Mouse (Mus musculus) adrenal gland, adult 18-20 months (tissue): ENCODE measurements around the gene Rbms1. TPM values are rescaled to one million over a fixed set of nuclear protein-coding genes. Genes with fewer than 3 reads are reported as not detected.

Source experiments
- DNase-seq, 2 experiments: peaks; one replicate each; pipeline ENCODE4 v3.0.0; 2021 to 2022; ENCODE audit warnings: low spot score in 2 of 2
- total RNA-seq, 2 experiments: library from RNA; stranded (reverse); gene quantifications; 1 replicate in 1 of 2; 2 replicates in 1 of 2; pipeline ENCODE4 v1.2.3; 2021

The Rbms1 gene
- total RNA-seq, 2 experiments from 2014 or later = 43.4 to 51.9 TPM

DNA sequence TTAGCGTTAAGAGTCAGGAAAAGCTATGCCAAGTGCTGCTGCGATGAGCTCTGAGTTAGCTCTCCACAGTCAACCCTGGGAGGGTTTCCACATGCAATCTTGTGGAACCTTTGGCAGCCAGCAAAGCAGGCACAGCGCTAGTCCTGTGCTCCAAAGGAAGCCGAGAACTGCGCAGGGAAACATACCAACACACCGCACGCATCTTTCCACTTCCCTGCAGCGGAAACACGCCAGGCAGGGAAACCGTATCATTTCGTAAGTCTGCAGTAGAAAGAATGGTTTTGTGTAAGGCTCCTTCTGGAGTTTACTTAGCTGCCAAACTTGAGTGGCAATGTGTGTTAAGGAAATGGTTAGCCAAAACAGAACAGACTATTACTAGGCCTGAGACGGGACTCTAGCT, 150.0 kb downstream of the Rbms1 start:
- DNase-seq = no peak

GRCm38 (mm10) chr2:60810617-60811016, 152.4 kb downstream of the Rbms1 start:
- DNase-seq = peak in 1 of 2 experiments; percentile 34

GRCm38 (mm10) chr2:60809441-60809921, 153.5 kb downstream of the Rbms1 start:
- no peak for DNase-seq

- no peak for DNase-seq
These were observed 154.2 kb downstream of the Rbms1 start for GRCm38 (mm10) chr2:60808822-60809221.

DNA sequence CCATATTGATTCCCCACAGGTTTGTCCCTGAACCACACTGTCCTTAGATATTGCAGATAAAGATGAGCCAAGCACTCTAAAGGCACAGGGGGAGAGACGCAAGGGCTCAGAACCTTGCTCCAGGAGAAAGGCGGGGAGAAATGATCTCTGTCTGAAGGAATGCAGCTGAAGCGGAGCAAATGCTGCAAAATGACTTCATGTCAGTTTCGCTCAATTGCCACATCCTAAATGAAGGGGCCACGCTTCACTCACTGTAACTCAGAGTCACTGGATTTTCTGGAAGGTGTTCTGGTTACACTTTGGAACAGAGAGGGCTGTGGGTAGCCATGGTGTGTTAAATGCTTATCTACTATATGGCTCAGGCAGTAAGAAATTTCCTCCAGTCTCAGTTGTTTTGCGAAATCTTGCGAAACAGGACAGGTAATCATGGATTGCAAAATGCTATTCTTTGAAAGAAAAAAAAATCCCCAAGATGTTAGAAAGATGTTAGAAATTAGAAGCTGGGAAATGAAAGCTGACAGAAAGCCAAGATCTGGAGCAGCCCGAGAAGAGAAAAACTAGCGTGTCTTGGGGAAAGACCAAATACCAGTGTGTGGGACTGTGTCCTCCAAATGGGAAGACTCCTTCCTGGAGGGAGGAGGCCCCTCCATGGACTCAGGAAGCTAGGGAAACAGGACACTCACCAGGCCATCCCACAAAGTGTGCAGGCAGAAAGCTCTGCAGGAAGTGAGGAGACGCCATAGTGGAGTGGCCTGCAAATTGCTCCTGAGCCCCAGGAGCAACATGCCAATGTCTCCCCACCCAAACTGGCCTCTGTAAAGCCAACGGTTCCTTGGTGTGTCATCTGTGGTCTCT, 155.4 kb downstream of the Rbms1 start:
- no peak for DNase-seq

DNA sequence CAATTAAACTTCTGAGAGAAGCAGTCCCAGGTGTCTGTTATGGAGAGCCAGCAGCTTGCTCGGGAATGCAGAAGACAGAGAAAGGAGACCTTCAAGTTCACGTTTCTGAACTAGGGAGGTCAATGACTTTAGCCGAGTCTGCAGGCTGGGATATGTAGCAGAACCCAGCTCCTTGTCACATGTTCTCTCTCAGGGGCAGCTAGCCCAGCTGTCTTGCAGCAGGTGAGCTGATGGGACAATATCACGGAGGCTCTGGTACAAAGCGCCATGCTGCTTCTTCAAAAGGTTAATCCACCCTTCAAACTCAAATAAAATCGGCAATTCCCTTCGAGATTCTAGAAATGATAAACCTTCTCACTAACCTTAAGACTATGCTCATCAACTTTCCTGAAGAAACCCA, 158.2 kb downstream of the Rbms1 start:
- DNase-seq = no peak

- no peak for DNase-seq
These were observed 159.6 kb downstream of the Rbms1 start for GRCm38 (mm10) chr2:60803377-60803776.

DNA sequence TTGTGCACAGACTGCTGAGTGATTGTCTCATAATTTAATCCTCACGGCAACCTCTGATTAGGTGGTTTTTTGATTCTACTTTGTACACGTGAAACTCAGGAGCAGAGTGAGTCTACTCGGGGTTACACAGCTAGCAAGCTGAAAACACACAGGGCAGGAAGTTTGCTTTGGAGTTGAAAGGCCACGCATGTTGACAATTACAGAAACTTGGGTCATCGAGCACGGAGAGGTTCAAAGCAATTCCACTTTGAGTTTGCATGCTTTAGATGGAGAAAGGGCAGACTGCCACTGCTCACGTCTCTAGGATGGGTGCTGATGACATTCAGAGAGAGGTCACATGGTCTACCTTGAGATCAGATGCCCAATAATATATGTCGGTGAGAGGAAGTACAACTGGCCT, 160.2 kb downstream of the Rbms1 start:
- no peak for DNase-seq

DNA sequence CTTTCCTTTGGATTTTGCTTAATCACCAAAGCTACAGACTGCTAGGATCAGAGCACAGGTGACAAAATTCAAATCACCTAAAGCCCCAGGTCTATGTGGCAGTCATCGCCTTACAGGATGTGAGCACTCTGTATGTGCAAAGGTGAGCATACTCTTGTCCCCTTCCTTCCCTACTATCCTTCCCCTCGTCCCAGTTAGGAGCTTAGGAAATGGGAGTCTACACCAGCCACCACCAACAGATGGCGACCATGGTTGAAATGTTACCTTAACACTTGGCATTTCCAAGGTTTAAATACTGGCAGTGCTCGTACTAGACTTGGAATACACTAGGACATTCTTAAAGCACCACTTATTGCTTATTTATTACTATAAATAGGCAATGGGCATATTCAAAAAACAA, 160.8 kb downstream of the Rbms1 start:
- DNase-seq = peak in 1 of 2 experiments; percentile 37

GRCm38 (mm10) chr2:60801571-60802155, 161.3 kb downstream of the Rbms1 start:
- DNase-seq = no peak

DNA sequence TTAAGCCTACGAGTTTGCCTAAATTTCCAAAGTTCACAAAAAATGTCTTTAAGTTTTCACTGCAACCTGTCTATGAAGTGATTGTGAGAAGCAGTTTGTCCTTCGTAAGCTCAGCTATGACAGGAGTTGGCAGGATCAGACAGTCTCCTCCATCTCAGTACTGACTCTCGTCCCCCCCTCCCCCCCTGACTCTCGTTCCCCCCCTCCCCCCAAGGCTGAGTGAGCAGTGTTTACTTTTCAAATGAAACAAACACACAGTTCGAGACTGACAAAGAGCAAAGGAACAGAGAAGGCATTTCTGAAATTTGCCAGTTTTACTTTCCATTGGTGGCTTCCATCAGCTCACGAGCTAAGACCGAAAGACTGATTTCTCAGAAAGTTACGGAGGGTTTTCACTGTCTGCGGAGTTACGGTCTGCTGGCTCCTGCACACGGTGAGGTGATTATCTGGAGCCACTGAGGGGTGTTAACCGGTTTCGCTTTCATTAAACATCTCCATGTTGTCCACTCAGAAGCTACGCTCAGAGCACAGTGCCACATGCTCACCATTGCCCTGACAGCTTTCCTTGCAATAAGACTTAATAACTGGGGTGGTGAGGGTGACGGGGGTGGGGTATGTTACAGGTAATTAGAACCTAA, 162.0 kb downstream of the Rbms1 start:
- no peak for DNase-seq

DNA sequence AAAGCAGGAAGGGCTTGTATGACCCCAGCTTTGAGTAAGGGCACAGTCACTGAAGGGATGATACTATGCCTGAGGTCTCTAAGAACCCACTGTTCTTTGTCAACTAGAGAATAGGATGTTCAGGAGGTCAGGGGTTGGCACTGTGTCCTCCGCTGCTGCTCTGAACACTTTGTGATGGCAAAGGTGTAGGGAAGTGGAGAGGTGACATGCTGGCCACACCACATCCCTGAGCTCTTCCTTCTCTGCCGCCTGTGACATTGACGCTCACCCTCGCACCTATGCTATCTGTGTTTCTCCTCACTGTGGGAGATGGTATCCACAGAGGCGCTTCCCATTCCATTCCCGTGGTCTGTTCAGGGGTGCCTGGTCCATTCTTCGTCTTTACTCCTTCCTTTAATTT, 163.2 kb downstream of the Rbms1 start:
- no peak for DNase-seq

- no peak for DNase-seq
These were observed 164.0 kb downstream of the Rbms1 start for GRCm38 (mm10) chr2:60798767-60799529.

DNA sequence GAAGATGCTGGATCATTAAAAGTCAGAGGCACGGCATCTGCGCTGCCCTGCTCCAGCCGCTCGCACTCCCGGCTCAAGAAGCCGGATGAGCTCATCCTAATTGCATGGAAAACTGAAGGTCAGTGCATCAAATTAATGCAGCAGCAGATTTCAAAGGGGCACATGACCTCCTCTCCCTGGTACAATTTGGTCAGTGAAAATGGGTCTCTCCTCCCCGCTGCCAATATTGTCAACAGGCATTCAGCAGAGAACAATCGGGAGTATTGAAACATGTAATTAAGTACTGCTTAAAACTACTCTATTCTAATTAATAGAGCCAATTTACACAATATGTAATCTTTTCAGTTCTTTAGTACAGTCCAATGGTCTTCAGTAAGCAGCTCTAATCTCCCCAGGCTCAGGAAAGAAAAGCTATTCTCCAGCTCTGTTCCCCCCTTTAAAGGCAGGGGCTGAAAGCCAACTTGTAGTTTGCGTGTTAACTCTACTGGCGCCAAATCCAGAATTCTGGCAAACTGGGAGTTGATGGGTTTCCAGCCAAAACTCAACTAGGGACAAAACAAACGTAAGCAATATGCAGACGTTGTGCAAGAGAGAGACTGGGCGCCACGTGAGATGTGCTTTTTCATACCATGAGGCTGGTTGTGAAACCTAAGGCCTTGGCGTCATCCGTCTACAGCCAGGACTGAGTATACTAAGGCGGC, 165.9 kb downstream of the Rbms1 start:
- DNase-seq = peak in 1 of 2 experiments; percentile 41

DNA sequence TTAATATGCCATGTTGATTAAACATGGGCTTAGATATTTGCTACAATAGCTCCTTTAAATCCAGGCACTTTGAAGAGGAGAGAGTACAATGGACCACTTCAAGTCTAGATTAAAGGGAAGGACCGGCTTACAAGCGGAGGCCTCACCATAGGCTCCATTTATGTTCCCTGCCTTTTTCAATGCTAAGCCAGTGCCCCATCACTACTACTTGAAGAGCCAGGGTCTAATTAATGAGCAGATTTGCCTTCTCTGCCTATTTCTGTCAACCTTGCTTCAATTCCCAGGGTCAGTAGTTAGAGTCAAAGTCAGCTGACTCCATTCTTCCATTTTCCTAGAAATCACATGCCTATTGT, 166.4 kb downstream of the Rbms1 start:
- DNase-seq = no peak

- DNase-seq = no peak
These were observed 167.1 kb downstream of the Rbms1 start for GRCm38 (mm10) chr2:60795861-60796260.

GRCm38 (mm10) chr2:60792506-60792905, 170.5 kb downstream of the Rbms1 start:
- no peak for DNase-seq

DNA sequence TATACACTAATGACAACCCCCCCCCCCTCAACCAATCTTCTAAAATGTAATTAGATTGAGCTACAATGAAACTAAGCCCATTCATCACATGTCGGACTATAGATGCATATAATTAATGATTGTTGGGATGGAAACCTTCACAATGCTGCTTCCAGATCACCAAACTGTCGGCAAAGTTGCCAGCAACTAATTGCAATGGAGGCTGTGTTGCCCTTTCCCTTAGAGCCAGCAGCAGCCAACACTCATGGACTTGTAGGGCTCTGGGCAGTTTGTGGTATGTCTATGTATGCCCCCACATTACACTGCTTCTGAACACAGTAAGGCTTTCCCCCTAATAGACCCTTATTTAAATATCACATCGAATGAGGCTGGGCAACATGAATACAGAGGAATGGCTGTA, 173.9 kb downstream of the Rbms1 start:
- DNase-seq = no peak

DNA sequence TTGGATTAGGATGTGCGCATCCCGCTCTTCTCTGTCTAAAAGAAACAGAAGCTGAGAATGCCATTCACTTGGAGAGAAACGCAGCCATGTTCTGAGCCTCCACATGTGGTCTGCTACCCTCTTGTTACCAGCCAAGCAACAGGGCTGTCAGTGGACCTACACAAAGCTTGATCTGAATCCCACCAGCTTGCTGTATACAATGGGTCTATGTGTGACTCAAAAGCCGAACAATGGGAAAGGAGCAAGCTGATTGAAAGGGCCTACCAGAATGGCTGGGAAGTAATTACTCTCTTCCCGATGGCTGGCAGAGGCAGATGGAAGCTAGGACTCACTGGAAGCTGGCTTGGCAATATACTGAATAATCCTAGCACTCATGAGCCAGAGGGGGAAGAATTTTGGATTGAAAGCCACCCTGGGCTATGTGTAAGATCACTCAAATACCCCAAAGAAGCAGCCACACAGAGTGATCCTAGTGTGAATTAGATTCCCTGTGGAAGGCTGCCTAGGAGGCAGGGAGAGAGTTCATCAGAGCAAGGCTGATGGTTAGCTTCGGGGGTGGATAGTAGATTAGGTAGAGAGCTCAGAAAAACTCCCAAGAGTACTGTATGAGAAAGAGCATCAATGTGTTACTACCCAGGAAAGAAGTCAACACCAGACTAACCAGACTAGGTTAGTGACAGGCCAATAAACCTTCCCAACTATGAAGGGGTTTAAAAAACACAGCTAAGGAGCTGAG, 174.7 kb downstream of the Rbms1 start:
- no peak for DNase-seq

- no peak for DNase-seq
These were observed 175.9 kb downstream of the Rbms1 start for GRCm38 (mm10) chr2:60787088-60787487.
